Mouse (Mus musculus) cortical plate, adult 2 months (tissue): ENCODE data around the gene Prkcd.

Experiments used
- CTCF ChIP-seq: fragments of 200-500 bp; IDR thresholded peaks from 2 replicates; pipeline ENCODE4 v1.5.1; 2011; ENCODE audit warnings: mild to moderate bottlenecking, control low read depth, low read length; ENCODE audit not compliant: insufficient read depth; ENCODE audit errors: extremely low read depth
- POLR2A ChIP-seq: fragments of 200-500 bp; IDR thresholded peaks from 2 replicates; pipeline ENCODE4 v1.6.1; 2011; ENCODE audit warnings: mild to moderate bottlenecking, low read length, control low read depth; ENCODE audit not compliant: insufficient read depth; ENCODE audit errors: extremely low read depth

- TF ChIP-seq CTCF = no peak
- no peak for TF ChIP-seq POLR2A
Observed at GRCm38 (mm10) chr14:30609499-30609898, 16.5 kb downstream of the Prkcd start.
